Mouse (Mus musculus) lung, adult 2 months (tissue): Measurements from ENCODE around the gene Aldh3b2. TPM values are rescaled to one million over a fixed set of nuclear protein-coding genes. Genes with fewer than 3 reads are reported as not detected.

ENCODE experiments used
- DNase-seq: peaks from one replicate; pipeline ENCODE4 v3.0.0; 2022
- H3K4me1 ChIP-seq: fragments of 200-500 bp; 2 replicates; pipeline ENCODE4 v1.6.1; 2011; ENCODE audit warnings: low read length; ENCODE audit not compliant: control insufficient read depth, insufficient read depth
- H3K4me3 ChIP-seq: fragments of 200-500 bp; replicated peaks from 2 replicates; pipeline ENCODE3; 2011; ENCODE audit warnings: low read depth, mild to moderate bottlenecking, control low read depth, low read length; ENCODE audit errors: extremely low read depth
- CTCF ChIP-seq: fragments of 200-500 bp; IDR thresholded peaks from 2 replicates; pipeline ENCODE4 v1.5.1; 2011; ENCODE audit warnings: mild to moderate bottlenecking, low read length, control low read depth; ENCODE audit not compliant: insufficient read depth
- POLR2A ChIP-seq: fragments of 200-500 bp; IDR thresholded peaks from 2 replicates; pipeline ENCODE4 v1.6.1; 2011; ENCODE audit warnings: low read depth, mild to moderate bottlenecking, control low read depth, low read length, borderline replicate concordance; ENCODE audit errors: extremely low read depth
- WGBS: fragments of 180-500 bp; shearing (Covaris S2); methylation state at CpG from one replicate; pipeline ENCODE4 v1.1.7; 2018; 5-methylcytosine and 5-hydroxymethylcytosine counted together
- polyA plus RNA-seq: library from polyadenylated mRNA; depleted of rRNA; stranded (reverse); fragments of >200 nt; gene quantifications from 2 replicates; pipeline ENCODE4 v1.2.3, GENCODE M21; 2012

Aldh3b2 gene
- polyA plus RNA-seq, 1 experiment = 21.7 TPM

- 23% methylated on average over 17 of the region's 17 CpGs for WGBS
- Histone ChIP-seq H3K4me3 (peak overlapping the region; percentile 97), H3K4me1 (peaks cover 5% of the 10 kb centered on the region)
- DNase-seq = no peak
- no peak for TF ChIP-seq POLR2A
- TF ChIP-seq CTCF = no peak
These were observed 28.9 kb downstream of the Aldh3b2 start for GRCm38 (mm10) chr19:4000949-4001525.

- no peak for DNase-seq
- no peak overlapping the region for H3K4me3 ChIP-seq
- WGBS = 75% methylated on average over 5 of the region's 5 CpGs
- TF ChIP-seq POLR2A (no peak), CTCF (no peak)
- peaks cover 5% of the 10 kb centered on the region for H3K4me1 ChIP-seq
These were observed 29.6 kb downstream of the Aldh3b2 start for GRCm38 (mm10) chr19:4001752-4002151.

- WGBS = 83% methylated on average over 1 of the region's 1 CpGs
- Histone ChIP-seq H3K4me3 (no peak within 1 kb of the TSS), H3K4me1 (peaks cover 5% of the 10 kb centered on the region)
- DNase-seq = no peak
- TF ChIP-seq POLR2A = no peak
- TF ChIP-seq CTCF = no peak
These were observed 31.0 kb downstream of the Aldh3b2 start, which contains the start of gene Doc2g for GRCm38 (mm10) chr19:4003112-4003511. Doc2g (plus strand) TSS chr19:4003313.

GRCm38 (mm10) chr19:4003641-4004040, 31.5 kb downstream of the Aldh3b2 start:
- Histone ChIP-seq H3K4me3 (no peak overlapping the region), H3K4me1 (peaks cover 5% of the 10 kb centered on the region)
- no peak for TF ChIP-seq POLR2A
- no peak for TF ChIP-seq CTCF
- DNase-seq = no peak
- WGBS = 68% methylated on average over 12 of the region's 12 CpGs

GRCm38 (mm10) chr19:4004331-4004730, 32.2 kb downstream of the Aldh3b2 start:
- TF ChIP-seq POLR2A (no peak), CTCF (no peak)
- WGBS = 85% methylated on average over 15 of the region's 15 CpGs
- Histone ChIP-seq H3K4me3 (no peak overlapping the region), H3K4me1 (peaks cover 5% of the 10 kb centered on the region)
- no peak for DNase-seq

- Histone ChIP-seq H3K4me1 (peaks cover 5% of the 10 kb centered on the region), H3K4me3 (no peak overlapping the region)
- TF ChIP-seq CTCF = no peak
- no peak for TF ChIP-seq POLR2A
- no peak for DNase-seq
- 85% methylated on average over 9 of the region's 9 CpGs for WGBS
These were observed 33.0 kb downstream of the Aldh3b2 start for GRCm38 (mm10) chr19:4005091-4005490.

- H3K4me1 ChIP-seq = peaks cover 3% of the 10 kb centered on the region
- no peak for DNase-seq
- TF ChIP-seq CTCF (no peak), POLR2A (no peak)
- WGBS = 95% methylated on average over 8 of the region's 8 CpGs
- H3K4me3 ChIP-seq = no peak overlapping the region
These were observed 33.8 kb downstream of the Aldh3b2 start for GRCm38 (mm10) chr19:4005971-4006370.

- TF ChIP-seq POLR2A (no peak), CTCF (no peak)
- no peak overlapping the region for H3K4me3 ChIP-seq
- H3K4me1 ChIP-seq = peaks cover 3% of the 10 kb centered on the region
- 94% methylated on average over 5 of the region's 5 CpGs for WGBS
- no peak for DNase-seq
These were observed 39.0 kb downstream of the Aldh3b2 start for GRCm38 (mm10) chr19:4011086-4011485.

- peaks cover 3% of the 10 kb centered on the region for H3K4me1 ChIP-seq
- DNase-seq = peak; percentile 94
- peak within 1 kb of the TSS; percentile 75 for H3K4me3 ChIP-seq
- WGBS = 1% methylated on average over 45 of the region's 45 CpGs
- TF ChIP-seq CTCF = peak; percentile 64
- TF ChIP-seq POLR2A = peak; percentile 86; the same call in 1 of the 2 replicates
These were observed 40.4 kb downstream of the Aldh3b2 start, which contains the start of gene Ndufv1 for GRCm38 (mm10) chr19:4012432-4013022. Ndufv1 (minus strand) TSS chr19:4012806.

GRCm38 (mm10) chr19:4013066-4013465, 40.9 kb downstream of the Aldh3b2 start:
- TF ChIP-seq POLR2A (no peak), CTCF (no peak)
- peaks cover 3% of the 10 kb centered on the region for H3K4me1 ChIP-seq
- DNase-seq = no peak
- whole genome bisulfite sequencing = 18% methylated on average over 9 of the region's 9 CpGs
- H3K4me3 ChIP-seq = peak overlapping the region; percentile 45
